Mouse (Mus musculus) liver, embryonic 13.5 days (tissue): Measurements from ENCODE around the gene Lrrfip2. TPM values are rescaled to one million over a fixed set of nuclear protein-coding genes. Genes with fewer than 3 reads are reported as not detected.

ENCODE experiments used
- ATAC-seq: fragments of 200-750 bp; cut with Nextera tagmentation; 2 replicates; pipeline ENCODE4 v1.8.0; 2017; ENCODE audit warnings: low read depth, mild to moderate bottlenecking, moderate number of reproducible peaks, moderate library complexity
- DNase-seq: peaks from one replicate; pipeline ENCODE4 v3.0.0; 2022
- H3K27ac ChIP-seq: fragments of 300-500 bp; sonication (generic); 2 replicates; pipeline ENCODE4 v1.5.1; 2015; ENCODE audit warnings: moderate library complexity, mild to moderate bottlenecking, inconsistent platforms
- H3K27me3 ChIP-seq: fragments of 300-500 bp; sonication (generic); 2 replicates; pipeline ENCODE4 v1.6.1; 2015; ENCODE audit warnings: mild to moderate bottlenecking, inconsistent platforms
- H3K36me3 ChIP-seq: fragments of 300-500 bp; sonication (generic); 2 replicates; pipeline ENCODE4 v1.6.1; 2015; ENCODE audit warnings: mild to moderate bottlenecking, inconsistent platforms
- H3K4me1 ChIP-seq: fragments of 300-500 bp; sonication (generic); replicated peaks from 2 replicates; pipeline ENCODE4 v1.6.1; 2015; ENCODE audit warnings: inconsistent platforms
- H3K4me2 ChIP-seq: fragments of 300-500 bp; sonication (generic); 2 replicates; pipeline ENCODE4 v1.6.1; 2015; ENCODE audit warnings: inconsistent platforms, mild to moderate bottlenecking, moderate library complexity
- H3K4me3 ChIP-seq: fragments of 300-500 bp; sonication (generic); replicated peaks from 2 replicates; pipeline ENCODE4 v1.5.1; 2015; ENCODE audit warnings: mild to moderate bottlenecking, inconsistent platforms
- H3K9ac ChIP-seq: fragments of 300-500 bp; sonication (generic); 2 replicates; pipeline ENCODE4 v1.6.1; 2015; ENCODE audit warnings: mild to moderate bottlenecking, inconsistent platforms
- H3K9me3 ChIP-seq: fragments of 300-500 bp; sonication (generic); replicated peaks from 2 replicates; pipeline ENCODE4 v1.6.1; 2016; ENCODE audit warnings: inconsistent platforms
- WGBS: fragments of 180-500 bp; shearing (Covaris S2); methylation state at CpG from one replicate; pipeline ENCODE4 v1.1.7; 2015; ENCODE audit not compliant: insufficient replicate concordance; 5-methylcytosine and 5-hydroxymethylcytosine counted together
- polyA plus RNA-seq: library from polyadenylated mRNA; unstranded; fragments of >200 nt; fragmentation: Nextera tagmentation; extraction: Ambion mirVana; gene quantifications from 2 replicates; pipeline ENCODE4 v1.2.1, GENCODE M21; 2015

The Lrrfip2 gene
- polyA plus RNA-seq, 1 experiment from 2014 or later = 20.8 TPM

DNA sequence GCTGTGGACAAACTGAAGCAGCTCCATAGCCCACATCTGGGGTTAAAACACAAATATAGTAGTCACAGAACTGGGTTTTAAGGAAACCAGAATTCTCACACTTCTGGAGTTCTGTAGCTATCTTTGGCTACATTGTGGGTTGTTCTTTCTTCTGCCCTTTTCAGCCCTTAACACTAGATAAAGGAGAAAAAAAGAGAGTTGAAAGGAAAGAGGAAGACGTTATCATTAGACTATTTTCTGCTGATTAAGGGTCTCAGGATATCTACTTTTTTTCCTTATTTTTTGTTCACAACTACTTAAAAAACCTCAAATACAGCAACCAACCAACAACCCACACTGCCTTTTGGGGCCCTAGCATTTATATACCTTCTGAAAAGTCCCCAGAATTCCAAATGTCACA, 80.9 kb downstream of the Lrrfip2 start:
- Histone ChIP-seq H3K27ac (no peak overlapping the region), H3K27me3 (no peaks in the 10 kb centered on the region), H3K9ac (no peak overlapping the region), H3K4me3 (no peak overlapping the region), H3K4me1 (peaks cover 13% of the 10 kb centered on the region), H3K36me3 (no peaks in the 10 kb centered on the region), H3K9me3 (no peaks in the 10 kb centered on the region), H3K4me2 (no peak overlapping the region)
- 18% methylated on average over 1 of the region's 1 CpGs for WGBS
- DNase-seq (no peak), ATAC-seq (no peak)

DNA sequence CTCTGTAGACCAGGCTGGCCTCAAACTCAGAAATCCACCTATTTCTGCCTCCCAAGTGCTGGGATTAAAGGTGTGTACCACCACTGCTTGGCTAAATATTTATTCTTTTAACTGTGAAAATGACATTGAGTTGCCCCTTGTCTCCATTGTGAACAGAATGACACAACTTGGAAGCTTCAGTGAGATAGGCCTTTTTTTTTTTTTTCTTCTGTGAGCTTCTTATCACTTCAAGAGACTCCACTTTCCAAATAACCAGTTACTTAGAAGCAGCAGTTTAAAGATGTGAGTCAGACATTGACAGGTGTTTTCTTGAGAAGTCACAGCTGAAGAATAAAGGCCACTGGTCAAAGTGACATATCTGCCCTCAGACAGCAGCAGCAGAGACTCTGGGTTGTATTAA, 82.8 kb downstream of the Lrrfip2 start:
- no peak overlapping the region for H3K4me3 ChIP-seq
- DNase-seq (no peak), ATAC-seq (no peak)
- no peaks in the 10 kb centered on the region for H3K36me3 ChIP-seq
- peaks cover 13% of the 10 kb centered on the region for H3K4me1 ChIP-seq
- no peaks in the 10 kb centered on the region for H3K9me3 ChIP-seq
- H3K27me3 ChIP-seq = no peaks in the 10 kb centered on the region
- no peak overlapping the region for H3K4me2 ChIP-seq
- H3K27ac ChIP-seq = no peak overlapping the region
- no peak overlapping the region for H3K9ac ChIP-seq

DNA sequence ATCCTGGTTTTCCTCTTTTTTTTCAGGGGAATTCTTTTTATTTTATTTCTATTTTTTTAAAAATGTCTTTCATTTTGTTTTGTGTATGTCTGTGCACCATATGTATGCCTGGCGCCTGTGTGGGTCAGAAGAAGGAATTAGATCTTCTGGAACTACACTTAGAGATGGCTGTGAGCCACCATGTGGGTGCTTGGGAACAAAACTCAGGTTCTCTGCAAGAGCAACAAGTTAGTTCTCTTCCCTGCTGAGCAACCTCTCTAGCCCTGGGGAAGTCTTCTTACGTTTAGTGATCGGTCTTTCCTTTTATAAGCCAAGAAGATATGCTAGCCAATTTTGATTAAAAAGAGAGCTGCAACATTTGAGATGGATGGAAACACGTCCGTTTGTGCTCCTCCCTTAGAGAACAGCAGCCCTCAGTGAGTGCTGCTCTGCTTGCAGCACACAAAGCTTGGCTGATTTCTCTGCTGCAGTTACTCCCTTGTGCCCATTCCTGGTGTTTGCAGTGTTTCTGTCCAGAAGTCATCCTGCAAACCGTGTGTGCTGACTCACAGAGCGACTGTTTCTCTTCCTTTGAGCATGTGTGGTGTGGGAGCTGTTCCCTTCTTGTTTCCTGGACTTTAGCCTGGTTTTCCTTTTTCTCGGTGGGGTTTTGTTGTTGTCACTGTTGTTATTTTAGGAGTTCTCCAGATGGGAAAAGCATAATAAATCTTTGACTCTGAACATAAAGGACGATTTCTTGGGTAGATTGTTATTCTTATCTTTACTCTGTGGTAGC, 87.4 kb downstream of the Lrrfip2 start:
- Histone ChIP-seq H3K9me3 (no peaks in the 10 kb centered on the region), H3K36me3 (peaks cover 14% of the 10 kb centered on the region), H3K4me2 (no peak overlapping the region), H3K27me3 (no peaks in the 10 kb centered on the region), H3K9ac (no peak overlapping the region), H3K27ac (no peak overlapping the region), H3K4me1 (no peaks in the 10 kb centered on the region), H3K4me3 (no peak overlapping the region)
- DNase-seq (no peak), ATAC-seq (no peak)
- 57% methylated on average over 9 of the region's 9 CpGs for WGBS

DNA sequence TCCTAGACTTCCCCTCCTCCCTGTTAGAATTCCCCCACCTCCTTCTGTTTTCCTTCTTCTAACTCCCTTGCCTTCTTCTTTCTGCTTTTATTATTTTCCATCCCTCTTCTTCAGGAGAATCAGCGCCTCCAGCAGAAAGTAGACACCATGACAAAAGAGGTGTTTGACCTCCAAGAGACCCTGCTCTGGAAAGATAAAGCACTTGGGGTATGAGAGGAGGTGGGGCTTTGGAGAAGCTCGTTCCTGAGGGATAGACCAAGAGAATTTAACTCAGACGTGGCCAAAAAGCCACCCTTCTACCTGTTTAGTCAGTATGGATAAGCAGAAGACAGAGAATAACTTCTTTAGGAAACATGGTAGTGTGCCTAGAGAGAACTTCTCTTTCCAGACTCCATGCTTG, 90.3 kb downstream of the Lrrfip2 start:
- Histone ChIP-seq H3K27me3 (no peaks in the 10 kb centered on the region), H3K9ac (no peak overlapping the region), H3K4me2 (no peak overlapping the region), H3K9me3 (no peaks in the 10 kb centered on the region), H3K36me3 (peaks cover 14% of the 10 kb centered on the region), H3K4me1 (peaks cover 12% of the 10 kb centered on the region; the same call in 1 of the 2 replicates), H3K27ac (no peak overlapping the region), H3K4me3 (no peak overlapping the region)
- ATAC-seq (no peak), DNase-seq (no peak)
- 63% methylated on average over 3 of the region's 3 CpGs for WGBS

DNA sequence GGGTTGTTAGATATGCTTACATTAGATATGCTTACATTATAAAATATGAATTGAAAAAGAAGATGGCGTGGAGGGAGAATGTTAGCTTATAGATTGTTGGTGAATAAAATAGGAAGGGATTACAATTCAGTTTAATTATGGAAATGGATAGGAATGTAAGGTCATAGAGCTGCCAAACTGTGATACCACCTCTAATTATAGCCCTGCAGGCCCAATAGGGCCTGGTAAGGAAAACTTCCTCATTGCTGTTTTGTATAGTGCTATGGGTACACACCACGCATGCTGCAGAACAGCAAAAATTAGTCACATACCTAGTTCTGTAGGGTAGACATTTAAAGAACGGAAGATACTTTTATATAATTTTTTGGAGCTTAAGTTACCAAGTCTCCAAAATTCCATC, 90.8 kb downstream of the Lrrfip2 start:
- Histone ChIP-seq H3K4me1 (peaks cover 12% of the 10 kb centered on the region; the same call in 1 of the 2 replicates), H3K4me3 (no peak overlapping the region), H3K9me3 (no peaks in the 10 kb centered on the region), H3K27me3 (no peaks in the 10 kb centered on the region), H3K9ac (no peak overlapping the region), H3K27ac (no peak overlapping the region), H3K36me3 (peaks cover 14% of the 10 kb centered on the region), H3K4me2 (no peak overlapping the region)
- DNase-seq (no peak), ATAC-seq (no peak)
- WGBS = 88% methylated on average over 3 of the region's 3 CpGs

DNA sequence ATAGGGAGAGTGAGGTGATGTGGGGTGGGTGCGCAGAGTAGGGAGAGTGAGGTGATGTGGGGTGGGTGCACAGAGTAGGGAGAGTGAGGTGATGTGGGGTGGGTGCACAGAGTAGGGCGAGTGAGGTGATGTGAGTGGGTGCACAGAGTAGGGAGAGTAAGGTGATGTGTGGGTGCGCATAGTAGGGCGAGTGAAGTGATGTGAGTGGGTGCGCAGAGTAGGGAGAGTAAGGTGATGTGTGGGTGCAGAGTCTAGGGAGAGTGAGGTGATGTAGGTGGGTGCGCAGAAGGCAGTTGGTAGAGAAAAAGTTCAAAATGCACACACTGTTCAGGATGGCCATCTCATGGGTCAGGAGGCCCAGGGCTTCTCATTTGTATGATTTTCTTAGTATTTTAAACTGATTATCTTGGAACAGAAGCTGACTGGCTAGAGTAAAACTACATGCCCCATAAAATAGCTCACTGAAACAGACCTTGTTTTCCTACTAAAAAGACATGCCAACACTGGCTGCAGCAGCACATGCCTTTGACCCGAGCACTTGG, 91.8 kb downstream of the Lrrfip2 start:
- Histone ChIP-seq H3K4me3 (no peak overlapping the region), H3K9ac (no peak overlapping the region), H3K36me3 (peaks cover 22% of the 10 kb centered on the region), H3K4me2 (no peak overlapping the region), H3K27ac (no peak overlapping the region), H3K4me1 (peaks cover 16% of the 10 kb centered on the region), H3K9me3 (no peaks in the 10 kb centered on the region), H3K27me3 (no peaks in the 10 kb centered on the region)
- ATAC-seq (no peak), DNase-seq (no peak)
- WGBS = 85% methylated on average over 7 of the region's 7 CpGs

DNA sequence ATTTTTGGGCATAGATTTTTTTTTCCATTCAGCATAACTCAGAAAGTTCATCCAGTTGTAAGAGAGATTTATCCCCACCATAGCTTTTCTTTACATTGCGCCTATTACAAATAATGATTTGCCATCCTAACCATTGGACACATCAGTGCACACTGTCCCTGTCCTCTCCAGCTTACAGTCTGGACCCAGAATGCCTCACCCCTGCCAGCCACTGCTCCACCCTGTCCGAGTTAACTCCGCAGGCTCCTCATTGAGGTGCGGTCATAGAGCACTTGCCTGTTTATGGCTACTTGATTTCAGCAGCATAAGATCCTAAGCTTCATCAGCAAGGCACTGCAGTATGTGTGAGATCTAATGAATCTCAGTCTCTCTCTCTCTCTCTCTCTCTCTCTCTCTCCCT, 93.0 kb downstream of the Lrrfip2 start:
- peaks cover 30% of the 10 kb centered on the region for H3K36me3 ChIP-seq
- no peak overlapping the region for H3K4me2 ChIP-seq
- H3K9me3 ChIP-seq = no peaks in the 10 kb centered on the region
- H3K4me3 ChIP-seq = no peak overlapping the region
- peaks cover 16% of the 10 kb centered on the region for H3K4me1 ChIP-seq
- ATAC-seq (no peak), DNase-seq (no peak)
- no peaks in the 10 kb centered on the region for H3K27me3 ChIP-seq
- H3K9ac ChIP-seq = no peak overlapping the region
- 82% methylated on average over 4 of the region's 4 CpGs for WGBS
- H3K27ac ChIP-seq = no peak overlapping the region

DNA sequence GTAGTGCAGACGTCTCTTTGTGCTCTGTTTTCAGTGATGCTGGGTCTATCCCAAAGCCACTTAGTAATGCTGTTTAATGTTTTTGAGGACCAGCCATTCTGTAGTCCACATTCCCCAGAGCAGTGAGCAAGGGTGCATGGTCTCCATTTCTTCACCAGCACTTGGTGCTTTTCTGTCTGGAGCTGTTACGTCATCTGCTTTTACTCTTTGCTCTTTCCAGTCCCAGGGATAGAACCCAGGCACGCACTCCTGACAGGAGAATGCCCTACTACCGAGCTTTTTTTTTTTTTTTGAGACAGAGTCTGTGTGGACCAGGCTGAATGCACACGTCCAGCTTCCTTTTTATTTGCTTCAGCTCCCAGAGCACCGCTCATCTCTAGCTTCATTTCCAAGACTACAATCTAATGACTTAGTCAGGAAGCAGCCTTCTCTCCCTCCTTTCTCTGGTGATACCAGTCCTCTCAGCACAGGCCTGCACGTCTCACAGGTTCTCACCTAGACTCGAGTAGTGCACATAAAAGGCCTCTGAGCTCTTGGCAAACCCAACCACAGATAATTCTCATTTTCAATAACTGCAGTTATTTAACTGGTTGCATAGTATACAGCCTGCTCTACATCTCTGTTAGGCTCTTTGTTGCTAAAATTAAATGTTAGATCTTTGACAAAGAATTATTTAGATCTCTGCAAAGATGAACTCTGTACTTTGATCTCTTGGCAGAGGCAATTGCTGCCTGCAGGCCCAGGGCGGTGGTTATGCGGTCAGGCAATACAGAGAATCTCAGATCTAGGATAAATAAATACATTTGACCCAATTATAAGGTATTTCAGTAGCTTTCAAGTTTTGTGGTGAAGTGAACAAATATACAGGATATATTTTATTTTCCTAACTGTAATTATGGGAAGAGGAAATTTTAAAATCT, 94.0 kb downstream of the Lrrfip2 start:
- no peak for ATAC-seq

DNA sequence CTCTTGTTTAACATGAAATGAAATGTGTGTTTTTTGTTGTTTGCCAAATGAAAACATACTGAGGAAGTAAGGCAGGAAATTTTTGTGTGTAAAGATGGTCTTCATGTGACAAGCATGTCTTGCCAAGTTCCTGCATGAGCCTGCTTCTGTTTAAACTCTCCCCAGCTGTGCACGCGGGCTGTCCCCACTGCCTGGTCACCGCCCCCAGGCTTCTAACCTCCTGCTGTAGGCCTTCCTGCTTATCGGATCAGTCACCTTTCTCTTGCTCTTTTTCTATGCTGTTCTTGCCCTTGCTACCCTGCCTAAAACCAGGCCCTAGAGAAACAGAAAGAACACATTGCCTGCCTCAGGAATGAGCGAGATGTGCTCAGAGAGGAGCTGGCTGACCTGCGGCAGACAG, 96.1 kb downstream of the Lrrfip2 start:
- no peak overlapping the region for H3K4me3 ChIP-seq
- H3K27ac ChIP-seq = no peak overlapping the region
- no peak overlapping the region for H3K4me2 ChIP-seq
- no peak overlapping the region for H3K9ac ChIP-seq
- no peaks in the 10 kb centered on the region for H3K27me3 ChIP-seq
- peaks cover 16% of the 10 kb centered on the region for H3K4me1 ChIP-seq
- WGBS = 65% methylated on average over 6 of the region's 6 CpGs
- no peaks in the 10 kb centered on the region for H3K9me3 ChIP-seq
- H3K36me3 ChIP-seq = peaks cover 20% of the 10 kb centered on the region
- DNase-seq = peak; percentile 29
- peak; percentile 70; the same call in 1 of the 2 replicates for ATAC-seq

More for the DNA sequence above, 94.0 kb downstream of the Lrrfip2 start:
- Histone ChIP-seq H3K36me3 (peaks cover 29% of the 10 kb centered on the region), H3K4me1 (peaks cover 16% of the 10 kb centered on the region), H3K9ac (no peak overlapping the region), H3K27ac (no peak overlapping the region), H3K9me3 (no peaks in the 10 kb centered on the region), H3K4me3 (no peak overlapping the region), H3K4me2 (no peak overlapping the region), H3K27me3 (no peaks in the 10 kb centered on the region)
- WGBS = 68% methylated on average over 10 of the region's 10 CpGs
- no peak for DNase-seq

DNA sequence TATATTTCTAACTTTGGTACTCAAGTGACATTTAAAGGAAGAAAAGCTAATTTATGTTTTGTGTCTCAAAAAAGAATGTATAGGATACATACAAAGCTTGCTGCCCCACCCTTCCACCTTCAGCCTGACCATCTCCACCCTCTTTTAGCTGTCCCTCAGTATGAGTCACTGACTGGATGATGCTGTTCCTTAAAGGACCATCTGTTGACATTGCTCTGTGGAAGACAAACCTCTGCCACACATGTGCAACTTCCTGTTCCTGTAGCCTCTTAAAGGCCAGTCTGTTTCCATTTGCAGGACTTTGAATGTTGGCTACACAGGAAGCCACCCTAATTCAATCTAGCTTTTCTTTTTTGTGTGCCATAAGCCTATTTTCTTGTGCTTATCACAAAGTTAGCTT, 99.0 kb downstream of the Lrrfip2 start:
- H3K9ac ChIP-seq = no peak overlapping the region
- no peak overlapping the region for H3K4me2 ChIP-seq
- ATAC-seq (no peak), DNase-seq (no peak)
- peaks cover 11% of the 10 kb centered on the region for H3K4me1 ChIP-seq
- peaks cover 30% of the 10 kb centered on the region for H3K36me3 ChIP-seq
- H3K27ac ChIP-seq = no peak overlapping the region
- no peaks in the 10 kb centered on the region for H3K27me3 ChIP-seq
- H3K9me3 ChIP-seq = no peaks in the 10 kb centered on the region
- H3K4me3 ChIP-seq = no peak overlapping the region

DNA sequence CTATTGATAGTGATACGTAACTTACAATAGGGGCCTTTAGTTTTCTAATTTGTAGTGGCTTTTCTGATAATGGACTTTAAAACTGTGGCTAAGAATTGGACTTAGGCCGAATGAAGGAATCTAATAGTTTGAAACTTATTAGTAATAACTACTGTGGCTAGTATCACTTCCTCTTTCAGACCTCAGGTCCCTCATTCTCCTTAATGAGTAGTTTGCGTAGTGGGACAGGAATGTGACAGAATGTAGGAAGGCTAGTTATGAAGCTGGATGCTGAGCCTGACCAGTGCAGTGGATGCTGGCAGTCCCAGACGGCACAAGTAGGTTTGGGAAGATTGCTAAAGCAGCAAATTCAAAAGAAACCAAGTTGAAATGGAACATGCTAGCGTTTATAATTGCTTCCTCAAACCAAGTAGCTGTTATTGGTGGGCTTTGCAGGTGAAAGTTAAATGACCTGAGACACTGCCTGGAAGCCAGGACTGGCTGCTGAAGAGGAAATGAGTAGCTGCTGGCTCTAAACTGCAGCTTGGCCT, 103.2 kb downstream of the Lrrfip2 start:
- Histone ChIP-seq H3K36me3 (peaks cover 31% of the 10 kb centered on the region), H3K4me3 (no peak overlapping the region), H3K9ac (no peak overlapping the region), H3K27me3 (no peaks in the 10 kb centered on the region), H3K9me3 (no peaks in the 10 kb centered on the region), H3K27ac (no peak overlapping the region), H3K4me1 (no peaks in the 10 kb centered on the region), H3K4me2 (no peak overlapping the region)
- 76% methylated on average over 5 of the region's 5 CpGs for WGBS
- no peak for DNase-seq
- no peak for ATAC-seq
